Mouse (Mus musculus) CH12.LX (cell line): ENCODE results near the gene Myo15b. TPM values are rescaled to one million over a fixed set of nuclear protein-coding genes. Genes with fewer than 3 reads are reported as not detected.

Experiments used
- DNase-seq: peaks from one replicate; pipeline ENCODE4 v3.0.0-alpha.2; 2013; ENCODE audit errors: extremely low read depth
- H3K27ac ChIP-seq: 2 replicates; pipeline ENCODE4 v1.5.1; 2012; ENCODE audit warnings: low read depth, mild to moderate bottlenecking, control low read depth, moderate library complexity; ENCODE audit not compliant: insufficient read depth
- H3K27me3 ChIP-seq: replicated peaks from 2 replicates; pipeline ENCODE3; 2012; ENCODE audit warnings: inconsistent platforms
- H3K36me3 ChIP-seq, 2 experiments: replicated peaks in 1 of 2; 2 replicates each; pipeline versions ENCODE3 to v1.6.1; 2012; ENCODE audit warnings: inconsistent platforms in 1 of 2, low read length in 1 of 2, mild to moderate bottlenecking in 1 of 2, mixed read lengths in 1 of 2, moderate library complexity in 1 of 2; ENCODE audit not compliant: control insufficient read depth in 1 of 2, insufficient read depth in 1 of 2
- H3K4me1 ChIP-seq, 2 experiments: 2 replicates each; pipeline ENCODE4 v1.6.1; 2012; ENCODE audit warnings: inconsistent platforms in 1 of 2, moderate library complexity in 1 of 2; ENCODE audit not compliant: insufficient read depth in 2 of 2, control insufficient read depth in 1 of 2
- H3K4me2 ChIP-seq: 2 replicates; pipeline ENCODE4 v1.6.1; 2012; ENCODE audit warnings: low read depth, mild to moderate bottlenecking, control low read depth; ENCODE audit not compliant: poor library complexity, insufficient read depth, severe bottlenecking
- H3K4me3 ChIP-seq, 3 experiments: fragments of 150-350 bp in 1 of 3; sonication (generic) in 1 of 3; replicated peaks in 1 of 3; 2 replicates each; pipeline versions ENCODE3 to v1.5.1; 2011 to 2012; ENCODE audit warnings: low read depth in 2 of 3, low read length in 2 of 3, mild to moderate bottlenecking in 2 of 3, moderate library complexity in 2 of 3, control low read depth in 1 of 3, improper control_type of control experiment in 1 of 3, inconsistent platforms in 1 of 3, mixed read lengths in 1 of 3; ENCODE audit not compliant: poor library complexity in 1 of 3
- H3K79me2 ChIP-seq: replicated peaks from 2 replicates; pipeline ENCODE4 v1.6.1; 2012; ENCODE audit warnings: mild to moderate bottlenecking, moderate library complexity; ENCODE audit not compliant: control insufficient read depth, poor library complexity, insufficient read depth, severe bottlenecking; ENCODE audit errors: extremely low read depth
- H3K9ac ChIP-seq: 2 replicates; pipeline ENCODE4 v1.6.1; 2012; ENCODE audit warnings: low read depth, mild to moderate bottlenecking, control low read depth, moderate library complexity; ENCODE audit not compliant: insufficient read depth
- H3K9me3 ChIP-seq: replicated peaks from 2 replicates; pipeline ENCODE3; 2012; ENCODE audit warnings: low read length, inconsistent platforms, mixed read lengths
- BHLHE40 ChIP-seq: IDR thresholded peaks from 2 replicates; pipeline ENCODE4 v1.6.1; 2011; ENCODE audit warnings: mild to moderate bottlenecking, low read depth, low read length, improper control_type of control experiment
- CHD1 ChIP-seq: IDR thresholded peaks from 2 replicates; pipeline ENCODE4 v1.6.1; 2012; ENCODE audit warnings: low read depth, low read length, improper control_type of control experiment, inconsistent platforms
- CHD2 ChIP-seq: IDR thresholded peaks from 2 replicates; pipeline ENCODE4 v1.6.1; 2011; ENCODE audit warnings: low read length, improper control_type of control experiment
- ETS1 ChIP-seq: conservative IDR thresholded peaks from 2 replicates; pipeline ENCODE4 v1.6.1; 2012; ENCODE audit warnings: low read depth, mild to moderate bottlenecking, inconsistent platforms, low read length, improper control_type of control experiment, moderate library complexity
- HCFC1 ChIP-seq: IDR thresholded peaks from 2 replicates; pipeline ENCODE4 v1.6.1; 2012; ENCODE audit warnings: low read depth, mild to moderate bottlenecking, inconsistent platforms, low read length, improper control_type of control experiment
- KAT2A ChIP-seq: IDR thresholded peaks from 2 replicates; pipeline ENCODE4 v1.6.1; 2012; ENCODE audit warnings: low read length, improper control_type of control experiment, inconsistent platforms; ENCODE audit not compliant: insufficient replicate concordance
- MAFK ChIP-seq: IDR thresholded peaks from 2 replicates; pipeline ENCODE4 v1.6.1; 2011; ENCODE audit warnings: low read length, improper control_type of control experiment; ENCODE audit not compliant: insufficient replicate concordance
- MAZ ChIP-seq: IDR thresholded peaks from 2 replicates; pipeline ENCODE4 v1.6.1; 2012; ENCODE audit warnings: low read depth, mild to moderate bottlenecking, inconsistent platforms, low read length, improper control_type of control experiment, moderate library complexity
- NELFE ChIP-seq: IDR thresholded peaks from 2 replicates; pipeline ENCODE4 v1.6.1; 2011; ENCODE audit warnings: low read depth, low read length, improper control_type of control experiment
- NRF1 ChIP-seq: IDR thresholded peaks from 2 replicates; pipeline ENCODE4 v1.6.1; 2014; ENCODE audit warnings: low read depth, mild to moderate bottlenecking, inconsistent platforms, low read length, improper control_type of control experiment, moderate library complexity
- PAX5 ChIP-seq: IDR thresholded peaks from 2 replicates; pipeline ENCODE4 v1.6.1; 2012; ENCODE audit warnings: low read length, inconsistent platforms, mixed read lengths
- POLR2AphosphoS2 ChIP-seq: IDR thresholded peaks from 2 replicates; pipeline ENCODE4 v1.6.1; 2011; ENCODE audit warnings: low read depth, low read length, improper control_type of control experiment
- RAD21 ChIP-seq: IDR thresholded peaks from 2 replicates; pipeline ENCODE4 v1.6.1; 2011; ENCODE audit warnings: low read depth, mild to moderate bottlenecking, low read length, improper control_type of control experiment, moderate library complexity
- RCOR1 ChIP-seq: conservative IDR thresholded peaks from 2 replicates; pipeline ENCODE4 v1.6.1; 2012; ENCODE audit warnings: low read depth, mild to moderate bottlenecking, inconsistent platforms, low read length, improper control_type of control experiment
- UBTF ChIP-seq: IDR thresholded peaks from 2 replicates; pipeline ENCODE4 v1.6.1; 2012; ENCODE audit warnings: low read depth, mild to moderate bottlenecking, inconsistent platforms, low read length, improper control_type of control experiment, moderate library complexity
- USF1 ChIP-seq: IDR thresholded peaks from 2 replicates; pipeline ENCODE4 v1.6.1; 2014; ENCODE audit warnings: low read depth, mild to moderate bottlenecking, inconsistent platforms, low read length, improper control_type of control experiment
- USF2 ChIP-seq: conservative IDR thresholded peaks from 2 replicates; pipeline ENCODE4 v1.6.1; 2011; ENCODE audit warnings: low read depth, low read length, improper control_type of control experiment
- ZC3H11A ChIP-seq: IDR thresholded peaks from 2 replicates; pipeline ENCODE4 v1.6.1; 2012; ENCODE audit warnings: low read depth, mild to moderate bottlenecking, inconsistent platforms, low read length, improper control_type of control experiment
- ZKSCAN1 ChIP-seq: IDR thresholded peaks from 2 replicates; pipeline ENCODE4 v1.6.1; 2012; ENCODE audit warnings: low read depth, inconsistent platforms, low read length, improper control_type of control experiment, borderline replicate concordance
- dilution Hi-C: fragments of 300-500 bp; cut with MboI; formaldehyde crosslinking; loops from 2 replicates; pipeline ENCODE4 v1.14.3; 2020; ENCODE audit warnings: low sequenced_read_pairs; ENCODE audit not compliant: extremely low pct_unique_long_range_greater_than_20kb, extremely low pct_ligation_motif_present
- in situ Hi-C: fragments of 300-500 bp; cut with MboI; formaldehyde crosslinking; loops from 3 replicates; pipeline ENCODE4 v1.14.3; 2019; ENCODE audit warnings: low sequenced_read_pairs, low pct_ligation_motif_present, low pct_unique_long_range_greater_than_20kb, mixed read lengths
- polyA plus RNA-seq: library from polyadenylated mRNA; unstranded; fragments of >175 nt; gene quantifications from 2 replicates; pipeline ENCODE4 v1.2.1, GENCODE M21; 2012; ENCODE audit warnings: low read depth; ENCODE audit not compliant: insufficient read length
- total RNA-seq, 2 experiments: library from RNA; depleted of rRNA; stranded (reverse); fragments of 300-350 nt in 1 of 2; fragments of >200 nt in 1 of 2; gene quantifications; 2 replicates each; pipeline ENCODE4 v1.2.3; 2012 to 2014

Gene Myo15b
- total and polyA plus RNA-seq, 3 experiments, result 0.21 to 0.43 TPM; not detected in 1

- TF ChIP-seq MAFK, result no peak
These were observed 47.0 kb downstream of the Myo15b start (continued) for GRCm38 (mm10) chr11:115904956-115905790.

GRCm38 (mm10) chr11:115906116-115906515 is 47.9 kb downstream of the Myo15b start:
- in situ Hi-C loops, result no loop called here
- H3K36me3 ChIP-seq, result peaks cover 12 to 70% of the 10 kb centered on the region in 2 experiments
- H3K9me3 ChIP-seq, result no peaks in the 10 kb centered on the region
- no peak overlapping the region for H3K4me3 ChIP-seq
- peaks cover 25 to 60% of the 10 kb centered on the region in 2 experiments for H3K4me1 ChIP-seq
- TF ChIP-seq MAZ, result no peak
- TF ChIP-seq RAD21, result no peak
- TF ChIP-seq PAX5, result no peak
- no peak for TF ChIP-seq CHD1
- TF ChIP-seq POLR2AphosphoS2, result no peak
- no peak for TF ChIP-seq CHD2
- TF ChIP-seq USF1, result no peak
- TF ChIP-seq RCOR1, result no peak
- no peak for TF ChIP-seq ETS1
- TF ChIP-seq NRF1, result no peak
- no peak for TF ChIP-seq ZKSCAN1
- no peak for TF ChIP-seq ZC3H11A
- no peak for TF ChIP-seq NELFE
- no peak for TF ChIP-seq UBTF
- no peak for TF ChIP-seq USF2
- no peak for TF ChIP-seq BHLHE40
- TF ChIP-seq HCFC1, result no peak
- TF ChIP-seq, all 38 proteins: peak for 0
- no peak for DNase-seq
- Histone ChIP-seq H3K27me3 (no peaks in the 10 kb centered on the region), H3K27ac (no peak overlapping the region), H3K9ac (no peak overlapping the region), H3K4me2 (no peak overlapping the region), H3K79me2 (no peaks in the 10 kb centered on the region)
- dilution Hi-C loops, result no loop called here

GRCm38 (mm10) chr11:115906521-115906920 is 48.3 kb downstream of the Myo15b start:
- Histone ChIP-seq H3K4me2 (no peak overlapping the region), H3K4me3 (no peak overlapping the region), H3K4me1 (peaks cover 25 to 56% of the 10 kb centered on the region in 2 experiments), H3K79me2 (no peaks in the 10 kb centered on the region), H3K27me3 (no peaks in the 10 kb centered on the region), H3K9ac (no peak overlapping the region), H3K27ac (no peak overlapping the region), H3K9me3 (no peaks in the 10 kb centered on the region)
- DNase-seq, result no peak
- dilution Hi-C loops (no loop called here), in situ Hi-C loops (no loop called here)
- no peak for TF ChIP-seq KAT2A
- TF ChIP-seq, all 38 proteins: peak for 0
- H3K36me3 ChIP-seq, result peaks cover 16 to 70% of the 10 kb centered on the region in 2 experiments
